Mouse (Mus musculus) adrenal gland, adult 18-20 months (tissue): ENCODE measurements at regions not wholly inside any gene's neighbourhood (a gene's known extent, or its start where the extent isn't known, plus 50 kb on each side); places are given as distances from the start of the nearest gene placed in this dataset.

Experiments
- DNase-seq, 2 experiments: peaks; one replicate each; pipeline ENCODE4 v3.0.0; 2021 to 2022; ENCODE audit warnings: low spot score in 2 of 2

- DNase-seq: no peak
Measured at GRCm38 (mm10) chr10:19091110-19091509, 75.7 kb upstream of the Tnfaip3 start.

GRCm38 (mm10) chr10:19086995-19087394 is 71.5 kb upstream of the Tnfaip3 start:
- no peak for DNase-seq

DNA sequence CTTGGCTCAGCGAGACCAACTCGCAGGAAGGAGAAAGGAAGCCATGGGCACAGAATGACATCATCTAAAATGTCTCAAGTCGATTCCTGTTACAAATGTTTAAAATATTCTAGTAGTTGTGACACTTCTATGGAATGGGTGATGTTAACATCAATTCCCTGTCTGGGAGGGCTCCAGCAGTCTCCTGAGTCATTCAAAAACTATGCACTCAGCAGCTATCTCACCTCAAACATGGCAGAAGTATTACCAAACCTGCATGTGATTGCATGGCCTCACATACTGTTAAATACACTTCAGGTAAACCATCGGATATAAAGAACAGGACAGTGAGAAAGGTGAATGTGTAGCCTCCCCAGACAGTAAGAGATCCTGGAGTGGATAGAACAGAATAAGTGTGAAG is 66.7 kb upstream of the Tnfaip3 start:
- DNase-seq: no peak

DNA sequence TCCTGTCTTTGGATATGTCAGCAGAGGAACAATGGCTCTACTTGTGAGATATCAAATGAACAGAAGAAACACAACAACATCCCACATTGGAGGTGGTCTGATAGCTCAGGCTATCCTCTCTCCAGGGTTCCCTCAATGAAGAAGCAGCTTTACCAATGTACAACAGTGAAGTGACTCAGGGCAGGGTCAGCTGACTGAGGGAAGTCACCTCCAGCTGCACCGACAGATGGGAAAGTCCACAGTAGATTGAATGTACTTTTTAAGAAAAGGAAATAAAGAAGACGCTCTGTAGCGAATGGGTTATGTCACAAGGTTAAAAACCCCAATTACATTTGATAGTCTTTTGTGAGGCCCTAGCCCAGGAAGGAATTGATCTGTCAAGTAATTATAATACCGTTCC is 62.6 kb upstream of the Tnfaip3 start:
- no peak for DNase-seq

GRCm38 (mm10) chr10:19068377-19068776 is 52.9 kb upstream of the Tnfaip3 start:
- no peak for DNase-seq

GRCm38 (mm10) chr10:19067623-19068022 is 52.2 kb upstream of the Tnfaip3 start:
- no peak for DNase-seq

DNA sequence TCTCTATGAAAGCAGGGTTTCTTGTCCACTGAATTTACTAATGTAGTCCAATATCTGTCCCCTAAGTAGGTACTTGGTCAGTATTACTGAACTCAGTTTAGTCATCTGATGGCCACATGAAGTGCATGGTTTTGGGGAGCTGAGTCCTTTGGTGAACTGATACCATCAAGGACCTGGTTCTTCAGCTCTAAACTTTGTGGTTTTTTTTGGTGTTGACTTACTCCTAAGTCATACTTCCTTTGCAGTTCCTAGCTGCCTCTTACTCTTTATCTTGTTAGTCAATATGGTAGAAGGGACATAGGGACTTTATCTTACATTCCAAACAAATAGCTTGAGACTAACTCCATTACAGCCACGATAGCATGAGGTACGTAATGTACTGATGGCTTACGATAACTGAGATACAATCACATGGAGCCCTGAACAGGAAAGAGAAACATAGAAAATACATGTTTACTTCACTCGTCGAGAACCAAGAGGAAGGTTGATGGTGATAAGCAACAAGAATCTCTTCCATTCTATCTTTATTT is 51.4 kb upstream of the Tnfaip3 start:
- no peak for DNase-seq
